Mouse (Mus musculus): Measurements from ENCODE around the gene Tle6. TPM values are rescaled to one million over a fixed set of nuclear protein-coding genes. Genes with fewer than 3 reads are reported as not detected.

Gene Tle6
- polyA plus RNA-seq, 1 experiment from 2014 or later = 4.2 TPM

- 63% methylated on average over 6 of the region's 6 CpGs for whole genome bisulfite sequencing
- H3K9me3 ChIP-seq = no peaks in the 10 kb centered on the region
- H3K36me3 ChIP-seq = peaks cover 5% of the 10 kb centered on the region; the same call in 1 of the 2 replicates
- no peak overlapping the region for H3K27ac ChIP-seq
- no peak for ATAC-seq (ENCODE audit: low FRiP score)
- H3K4me1 ChIP-seq (replicated peaks) = no peaks in the 10 kb centered on the region
- no peak overlapping the region for H3K9ac ChIP-seq
- H3K4me3 ChIP-seq = no peak overlapping the region
- H3K27me3 ChIP-seq = 0 out of 2 replicates have a peak, but pooled peaks cover 4% of the 10 kb centered on the region
- no peak overlapping the region for H3K4me2 ChIP-seq
Observed at GRCm38 (mm10) chr10:81615486-81615885, 14.6 kb upstream of the Tle6 start.

- no peaks in the 10 kb centered on the region for H3K4me1 ChIP-seq (replicated peaks)
- WGBS = 70% methylated on average over 3 of the region's 3 CpGs
- H3K27ac ChIP-seq = no peak overlapping the region
- no peaks in the 10 kb centered on the region for H3K9me3 ChIP-seq
- H3K9ac ChIP-seq = no peak overlapping the region
- H3K36me3 ChIP-seq = peaks cover 12% of the 10 kb centered on the region; the same call in 1 of the 2 replicates
- 0 out of 2 replicates have a peak, but pooled peaks cover 7% of the 10 kb centered on the region for H3K27me3 ChIP-seq
- ATAC-seq (ENCODE audit: low FRiP score) = no peak
- no peak overlapping the region for H3K4me2 ChIP-seq
- no peak overlapping the region for H3K4me3 ChIP-seq
Observed at GRCm38 (mm10) chr10:81612779-81613178, 11.9 kb upstream of the Tle6 start.

GRCm38 (mm10) chr10:81608308-81608707 is 7.4 kb upstream of the Tle6 start:
- WGBS = 89% methylated on average over 1 of the region's 1 CpGs
- no peak overlapping the region for H3K9ac ChIP-seq
- ATAC-seq (ENCODE audit: low FRiP score) = no peak

DNA sequence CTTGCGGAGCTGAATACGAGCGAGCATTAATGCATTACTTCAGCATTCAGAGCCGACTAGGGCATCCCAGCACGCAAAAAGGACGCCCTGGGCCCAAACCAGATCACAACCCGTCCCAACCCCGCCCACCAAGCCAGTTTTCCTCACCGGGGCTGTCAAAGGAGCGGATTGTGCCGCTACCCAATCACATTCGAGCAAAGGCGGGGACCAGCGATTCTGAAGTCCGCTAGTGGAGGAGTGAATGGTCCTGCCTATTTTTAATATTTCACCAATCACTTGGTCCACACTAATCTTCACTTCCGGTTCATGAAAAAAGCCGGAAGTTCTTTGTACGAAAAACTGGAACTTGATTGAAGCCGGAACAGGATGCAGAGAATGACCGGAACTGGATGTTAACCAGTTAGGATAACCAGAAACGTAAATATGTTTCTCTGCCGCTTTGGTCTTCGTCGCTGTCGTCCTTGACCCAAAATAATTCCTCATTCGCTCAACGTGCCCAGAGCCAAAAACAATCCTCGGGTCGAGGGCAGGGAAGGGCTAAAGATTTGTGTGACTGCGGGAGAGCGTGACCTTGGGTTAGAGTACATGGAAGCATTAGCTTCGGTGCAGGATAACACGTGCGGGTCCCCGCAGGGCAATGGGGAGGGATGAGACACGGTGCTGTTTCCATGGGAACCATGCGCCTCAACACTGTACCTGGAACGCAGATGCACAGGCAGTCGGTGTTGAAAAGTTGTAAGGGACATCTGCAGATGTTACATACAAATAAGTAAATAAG is 5.3 kb upstream of the Tle6 start, which contains the start of gene BC025920:
BC025920 (plus strand) TSS at position 297 of the 778 bp plus-strand sequence.
- H3K27ac ChIP-seq = peak within 1 kb of the TSS; percentile 94
- H3K27me3 ChIP-seq = peaks cover 18% of the 10 kb centered on the region
- peaks cover 34% of the 10 kb centered on the region for H3K4me1 ChIP-seq (replicated peaks)
- peak; percentile 86 for ATAC-seq (ENCODE audit: low FRiP score)
- peak within 1 kb of the TSS; percentile 53 for H3K4me3 ChIP-seq
- H3K36me3 ChIP-seq = peaks cover 12% of the 10 kb centered on the region; the same call in 1 of the 2 replicates
- H3K9ac ChIP-seq = peak within 1 kb of the TSS; percentile 78
- H3K9me3 ChIP-seq = no peaks in the 10 kb centered on the region
- under 1% methylated on average over 39 of the region's 39 CpGs for WGBS
- H3K4me2 ChIP-seq = peak within 1 kb of the TSS; percentile 79

More at GRCm38 (mm10) chr10:81608308-81608707, 7.4 kb upstream of the Tle6 start:
- H3K4me3 ChIP-seq = no peak overlapping the region
- no peak overlapping the region for H3K4me2 ChIP-seq
- H3K4me1 ChIP-seq (replicated peaks) = peaks cover 17% of the 10 kb centered on the region
- peaks cover 12% of the 10 kb centered on the region; the same call in 1 of the 2 replicates for H3K36me3 ChIP-seq
- H3K27ac ChIP-seq = no peak overlapping the region
- no peaks in the 10 kb centered on the region for H3K9me3 ChIP-seq
- peaks cover 10% of the 10 kb centered on the region; the same call in 1 of the 2 replicates for H3K27me3 ChIP-seq

DNA sequence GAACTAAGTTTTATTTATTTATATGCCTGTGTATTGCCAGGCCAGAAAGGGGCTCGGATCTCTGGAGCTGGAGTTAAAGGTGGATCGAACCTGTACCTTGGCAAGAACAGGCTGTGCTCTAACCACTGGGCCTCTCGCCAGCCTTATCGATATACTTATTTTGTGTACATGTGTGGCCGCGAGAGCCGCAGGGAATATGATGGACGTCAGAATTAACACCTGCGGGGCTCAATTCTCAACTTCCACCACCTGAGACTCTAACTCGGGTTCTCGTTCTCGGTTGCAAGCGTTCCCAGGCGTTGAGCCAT is 4.7 kb upstream of the Tle6 start:
- H3K9me3 ChIP-seq = no peaks in the 10 kb centered on the region
- 4% methylated on average over 14 of the region's 14 CpGs for WGBS
- H3K36me3 ChIP-seq = peaks cover 12% of the 10 kb centered on the region; the same call in 1 of the 2 replicates
- peaks cover 20% of the 10 kb centered on the region for H3K27me3 ChIP-seq
- peak overlapping the region; percentile 68 for H3K4me2 ChIP-seq
- peak; percentile 19 for ATAC-seq (ENCODE audit: low FRiP score)
- H3K27ac ChIP-seq = peak overlapping the region; percentile 94
- peak overlapping the region; percentile 70 for H3K9ac ChIP-seq
- peak overlapping the region; percentile 53 for H3K4me3 ChIP-seq
- H3K4me1 ChIP-seq (replicated peaks) = peaks cover 38% of the 10 kb centered on the region

- Histone ChIP-seq H3K27ac (peak overlapping the region; percentile 94), H3K9ac (peak overlapping the region; percentile 70), H3K4me2 (peak overlapping the region; percentile 68), H3K4me3 (peak overlapping the region; percentile 53), H3K27me3 (peaks cover 23% of the 10 kb centered on the region), H3K4me1 (replicated peaks) (peaks cover 41% of the 10 kb centered on the region), H3K36me3 (peaks cover 12% of the 10 kb centered on the region; the same call in 1 of the 2 replicates), H3K9me3 (no peaks in the 10 kb centered on the region)
- WGBS = 20% methylated on average over 29 of the region's 29 CpGs
- ATAC-seq (ENCODE audit: low FRiP score) = peak; percentile 14
Observed at GRCm38 (mm10) chr10:81604968-81605665, 4.2 kb upstream of the Tle6 start.

DNA sequence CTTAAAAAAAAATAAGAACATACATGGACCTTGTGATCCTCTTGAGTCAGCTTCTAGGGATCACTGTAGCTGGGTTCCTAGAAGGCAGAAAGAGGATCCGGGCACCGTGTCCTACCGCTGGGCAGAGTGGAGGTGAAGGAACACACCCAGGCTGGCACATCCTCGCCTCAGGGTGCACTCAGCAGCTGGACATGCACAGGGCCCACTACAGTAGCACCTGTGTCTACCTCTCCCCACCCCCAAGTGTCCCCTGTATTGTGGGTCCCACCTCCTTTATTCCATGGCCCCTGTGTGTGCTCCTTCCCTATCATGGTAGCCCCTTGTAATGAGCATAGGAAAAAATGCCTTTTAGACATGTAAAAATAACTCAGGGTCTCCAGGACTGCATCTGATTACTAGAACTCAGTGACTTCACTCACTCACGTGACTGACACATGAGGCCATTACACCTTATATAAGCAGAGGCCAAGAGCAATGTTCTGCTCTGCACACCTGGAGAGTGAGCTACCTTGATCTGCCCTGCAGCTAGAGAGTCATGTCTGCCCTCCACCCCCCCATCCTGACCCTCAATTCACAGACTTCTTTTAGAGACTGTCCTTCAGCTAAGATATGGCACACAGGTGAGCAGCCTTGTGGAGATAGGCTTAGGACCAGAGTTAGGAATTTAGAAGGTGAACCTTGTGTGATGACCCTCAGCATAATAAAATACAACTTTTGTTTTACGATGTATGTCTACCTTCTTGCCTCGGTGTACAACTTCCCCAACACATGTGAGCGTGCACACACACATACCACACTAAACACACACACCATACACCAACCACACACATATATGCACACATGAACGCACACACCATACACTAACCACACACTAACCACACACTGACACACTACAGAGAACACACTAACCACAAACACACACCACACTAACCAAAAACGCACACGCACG is 3.4 kb upstream of the Tle6 start:
- Histone ChIP-seq H3K4me1 (replicated peaks) (peaks cover 41% of the 10 kb centered on the region), H3K36me3 (peaks cover 5% of the 10 kb centered on the region; the same call in 1 of the 2 replicates), H3K4me2 (peak overlapping the region; percentile 68), H3K9ac (no peak overlapping the region), H3K4me3 (no peak overlapping the region), H3K27me3 (peaks cover 30% of the 10 kb centered on the region), H3K9me3 (no peaks in the 10 kb centered on the region), H3K27ac (no peak overlapping the region)
- ATAC-seq (ENCODE audit: low FRiP score) = peak; percentile 2; the same call in 1 of the 2 replicates
- WGBS = 81% methylated on average over 12 of the region's 12 CpGs

GRCm38 (mm10) chr10:81602741-81603151 is 1.9 kb upstream of the Tle6 start:
- Histone ChIP-seq H3K9me3 (no peaks in the 10 kb centered on the region), H3K4me2 (no peak overlapping the region), H3K27me3 (peaks cover 44% of the 10 kb centered on the region), H3K27ac (peak overlapping the region; percentile 32; the same call in 1 of the 2 replicates), H3K4me3 (no peak overlapping the region), H3K4me1 (replicated peaks) (peaks cover 45% of the 10 kb centered on the region), H3K9ac (0 out of 2 replicates have a peak overlapping the region, but pooled peaks have one; percentile 11), H3K36me3 (no peaks in the 10 kb centered on the region)
- ATAC-seq (ENCODE audit: low FRiP score) = no peak
- 17% methylated on average over 4 of the region's 4 CpGs for WGBS

DNA sequence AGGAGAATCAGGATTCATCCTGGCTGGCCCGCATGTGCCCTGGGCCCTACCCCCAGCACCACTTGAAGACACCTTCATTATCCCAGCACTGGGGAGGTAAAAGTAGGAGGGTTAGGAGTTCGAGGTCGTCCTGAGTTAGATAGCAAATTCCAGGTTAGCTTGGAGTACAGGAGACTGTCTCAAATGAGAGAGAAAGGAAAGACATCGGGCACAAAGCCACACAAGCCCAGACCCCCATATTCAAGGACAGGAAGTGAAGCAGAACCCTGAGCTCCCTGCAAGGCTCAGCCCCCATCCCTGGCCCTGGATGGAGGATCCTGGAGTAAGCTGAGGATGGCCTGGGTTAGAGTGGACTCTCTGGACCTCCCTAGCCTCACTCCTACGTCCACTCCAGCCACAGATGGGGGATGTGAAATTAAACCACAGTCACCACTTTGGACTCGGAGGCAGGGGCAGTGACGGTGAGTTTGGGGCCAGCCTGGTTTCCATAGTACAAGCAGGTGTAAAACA is 578 bp upstream of the Tle6 start:
- WGBS = 27% methylated on average over 7 of the region's 7 CpGs
- Histone ChIP-seq H3K4me3 (peak overlapping the region; percentile 7; the same call in 1 of the 2 replicates), H3K36me3 (no peaks in the 10 kb centered on the region), H3K27me3 (peaks cover 46% of the 10 kb centered on the region), H3K4me2 (peak overlapping the region; percentile 51), H3K9ac (0 out of 2 replicates have a peak overlapping the region, but pooled peaks have one; percentile 19), H3K27ac (no peak overlapping the region), H3K9me3 (no peaks in the 10 kb centered on the region), H3K4me1 (replicated peaks) (peaks cover 51% of the 10 kb centered on the region)
- no peak for ATAC-seq (ENCODE audit: low FRiP score)

DNA sequence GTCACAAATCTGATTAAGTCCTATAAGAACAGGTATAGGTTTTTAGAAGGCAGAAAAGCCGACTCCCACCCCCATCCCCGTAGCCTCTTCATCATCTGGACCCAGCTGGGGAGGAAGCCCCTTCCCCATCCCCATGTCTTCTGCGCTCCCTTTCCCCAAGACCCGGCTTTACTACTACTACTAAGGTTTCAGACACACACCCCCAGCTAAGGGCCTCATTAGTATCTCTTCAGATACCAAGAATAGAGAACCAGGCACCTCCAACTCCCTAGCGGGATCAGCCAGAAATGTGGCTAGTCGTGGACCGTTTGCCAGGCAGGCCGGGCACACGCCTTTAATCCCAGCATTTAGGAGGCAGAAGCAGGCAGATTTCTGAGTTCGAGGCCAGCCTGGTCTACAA is 777 bp downstream of the Tle6 start:
- H3K27ac ChIP-seq = no peak overlapping the region
- peaks cover 58% of the 10 kb centered on the region for H3K4me1 ChIP-seq (replicated peaks)
- no peaks in the 10 kb centered on the region for H3K36me3 ChIP-seq
- peaks cover 58% of the 10 kb centered on the region for H3K27me3 ChIP-seq
- no peak for ATAC-seq (ENCODE audit: low FRiP score)
- no peaks in the 10 kb centered on the region for H3K9me3 ChIP-seq
- WGBS = 53% methylated on average over 10 of the region's 10 CpGs
- no peak overlapping the region for H3K4me2 ChIP-seq
- no peak overlapping the region for H3K9ac ChIP-seq
- no peak overlapping the region for H3K4me3 ChIP-seq

DNA sequence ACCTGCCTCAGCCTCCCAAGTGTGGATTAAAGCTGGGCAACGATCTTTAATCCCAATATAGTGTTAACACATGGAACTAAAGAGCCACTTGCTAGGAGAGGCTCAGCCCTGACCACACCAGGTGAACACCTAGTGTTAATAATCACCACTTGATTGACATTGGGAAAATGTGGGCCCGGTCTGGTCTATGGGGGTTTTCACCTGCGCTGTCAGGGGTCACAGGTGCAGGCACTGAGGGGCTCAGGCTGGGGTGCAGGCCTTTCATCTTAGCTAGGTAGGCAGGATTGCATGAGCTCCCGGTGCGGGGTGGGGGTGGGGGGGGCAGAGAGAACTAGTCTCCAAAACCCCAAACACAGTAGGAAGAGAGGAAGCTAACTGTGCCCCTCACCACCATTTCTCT is 1.2 kb downstream of the Tle6 start:
- Histone ChIP-seq H3K27me3 (peaks cover 63% of the 10 kb centered on the region), H3K27ac (no peak overlapping the region), H3K4me1 (replicated peaks) (peaks cover 57% of the 10 kb centered on the region), H3K4me3 (no peak overlapping the region), H3K4me2 (no peak overlapping the region), H3K9ac (no peak overlapping the region), H3K9me3 (no peaks in the 10 kb centered on the region), H3K36me3 (no peaks in the 10 kb centered on the region)
- WGBS = 77% methylated on average over 5 of the region's 5 CpGs
- no peak for ATAC-seq (ENCODE audit: low FRiP score)
